In genomic region chr6:91978371-91979300, GRCm38 (mm10) we compare ENCODE assay signal across 8 mouse cellular contexts. TPM values are rescaled to one million over a fixed set of nuclear protein-coding genes. Genes with fewer than 3 reads are reported as not detected.
DNase-seq lines count a peak whose midpoint lies in the region; ATAC-seq lines count a peak whose summit lies in the region.

Gene Fgd5, plus strand, starts transcription at chr6:91978878.

- H3K36me3 ChIP-seq in forebrain, embryonic 14.5 days (ENCODE audit: control insufficient read depth, insufficient read depth, low read length), result no peaks in the 10 kb centered on the region
- H3K36me3 ChIP-seq in hindbrain, embryonic 12.5 days, result no peaks in the 10 kb centered on the region
- H3K36me3 ChIP-seq in liver, embryonic 12.5 days, result no peaks in the 10 kb centered on the region
- H3K36me3 ChIP-seq in neural tube, embryonic 13.5 days, result no peaks in the 10 kb centered on the region

- peaks cover 6% of the 10 kb centered on the region; the same call in 1 of the 2 replicates for H3K4me1 ChIP-seq in forebrain, embryonic 14.5 days (ENCODE audit: control insufficient read depth, insufficient read depth, low read length)
- peaks cover 13% of the 10 kb centered on the region for H3K4me1 ChIP-seq in hindbrain, embryonic 12.5 days
- H3K4me1 ChIP-seq in liver, embryonic 12.5 days, result 0 out of 2 replicates have a peak, but pooled peaks cover 3% of the 10 kb centered on the region
- H3K4me1 ChIP-seq in neural tube, embryonic 13.5 days (replicated peaks), result peaks cover 37% of the 10 kb centered on the region

- H3K4me2 ChIP-seq in forebrain, embryonic 14.5 days (ENCODE audit: low read length), result peak within 1 kb of the TSS; percentile 72
- peak within 1 kb of the TSS; percentile 85 for H3K4me2 ChIP-seq in hindbrain, embryonic 12.5 days (replicated peaks)
- H3K4me2 ChIP-seq in liver, embryonic 12.5 days, result peak within 1 kb of the TSS; percentile 66
- peak within 1 kb of the TSS; percentile 86 for H3K4me2 ChIP-seq in neural tube, embryonic 13.5 days

- intact Hi-C loops in left cerebral cortex, postnatal 25 days (cut with DNase I), result loop anchor here (5.0 kb wide), 1 partner anchor 74 kb away; no protein-coding TSS in a partner anchor

- peak; percentile 40 for DNase-seq in urinary bladder, postnatal 14 days (ENCODE audit: low spot score)
- no peak for DNase-seq in urinary bladder, adult 2 months (ENCODE audit: low spot score)
- peak; percentile 68 for DNase-seq in forebrain, embryonic 14.5 days (ENCODE audit: low spot score)
- no peak for DNase-seq in left cerebral cortex, postnatal 25 days (ENCODE audit: low spot score in 2 of 2)

- peak; percentile 77 for ATAC-seq in forebrain, embryonic 14.5 days
- ATAC-seq in hindbrain, embryonic 12.5 days (ENCODE audit: low FRiP score), result peak; percentile 60; the same call in 1 of the 2 replicates
- peak; percentile 30; the same call in 1 of the 2 replicates for ATAC-seq in liver, embryonic 12.5 days
- peak; percentile 71 for ATAC-seq in neural tube, embryonic 13.5 days (ENCODE audit: low read depth)
- ATAC-seq in activated CD4-positive, CD25-positive, alpha-beta regulatory T cell, adult 4 months, result no peak

- H3K9me3 ChIP-seq in forebrain, embryonic 14.5 days (replicated peaks; ENCODE audit: control insufficient read depth, low read length), result no peaks in the 10 kb centered on the region
- no peaks in the 10 kb centered on the region for H3K9me3 ChIP-seq in hindbrain, embryonic 12.5 days (replicated peaks)
- no peaks in the 10 kb centered on the region for H3K9me3 ChIP-seq in liver, embryonic 12.5 days (replicated peaks)
- no peaks in the 10 kb centered on the region for H3K9me3 ChIP-seq in neural tube, embryonic 13.5 days

- WGBS in forebrain, embryonic 14.5 days, result 2% methylated on average over 57 of the region's 62 CpGs
- WGBS in hindbrain, embryonic 12.5 days, result 1% methylated on average over 33 of the region's 62 CpGs
- WGBS in liver, embryonic 12.5 days (ENCODE audit: insufficient replicate concordance), result 1% methylated on average over 48 of the region's 62 CpGs
- 1% methylated on average over 48 of the region's 62 CpGs for WGBS in neural tube, embryonic 13.5 days

- peak within 1 kb of the TSS; percentile 59 for H3K9ac ChIP-seq in forebrain, embryonic 14.5 days (ENCODE audit: low read length)
- H3K9ac ChIP-seq in hindbrain, embryonic 12.5 days, result peak within 1 kb of the TSS; percentile 64
- peak within 1 kb of the TSS; percentile 56 for H3K9ac ChIP-seq in liver, embryonic 12.5 days
- H3K9ac ChIP-seq in neural tube, embryonic 13.5 days, result peak within 1 kb of the TSS; percentile 79

- H3K27me3 ChIP-seq in forebrain, embryonic 14.5 days (replicated peaks; ENCODE audit: control insufficient read depth, insufficient read depth, low read length), result peaks cover 10% of the 10 kb centered on the region; the same call in 1 of the 2 replicates
- peaks cover 34% of the 10 kb centered on the region for H3K27me3 ChIP-seq in hindbrain, embryonic 12.5 days
- H3K27me3 ChIP-seq in liver, embryonic 12.5 days (replicated peaks), result peaks cover 58% of the 10 kb centered on the region
- peaks cover 26% of the 10 kb centered on the region for H3K27me3 ChIP-seq in neural tube, embryonic 13.5 days

- H3K27ac ChIP-seq in forebrain, embryonic 14.5 days (ENCODE audit: low read depth, low read length), result no peak within 1 kb of the TSS
- H3K27ac ChIP-seq in hindbrain, embryonic 12.5 days, result no peak within 1 kb of the TSS
- no peak within 1 kb of the TSS for H3K27ac ChIP-seq in liver, embryonic 12.5 days
- peak within 1 kb of the TSS; percentile 46 for H3K27ac ChIP-seq in neural tube, embryonic 13.5 days (replicated peaks)

- H3K4me3 ChIP-seq in forebrain, embryonic 14.5 days (ENCODE audit: low read depth, low read length), result peak within 1 kb of the TSS; percentile 40
- H3K4me3 ChIP-seq in hindbrain, embryonic 12.5 days, result peak within 1 kb of the TSS; percentile 52
- H3K4me3 ChIP-seq in liver, embryonic 12.5 days, result peak within 1 kb of the TSS; percentile 56
- H3K4me3 ChIP-seq in neural tube, embryonic 13.5 days, result peak within 1 kb of the TSS; percentile 58

RNA-seq across cellular contexts. Expression of gene Fgd5, which starts in this region (rescaled TPM):
- 8.3 and 13.0 TPM in 2 replicates for polyA plus RNA-seq in urinary bladder, adult 2 months (2012; rRNA removed)
- polyA plus RNA-seq in forebrain, embryonic 14.5 days (2014; fragmentation: Nextera tagmentation; extraction: Ambion mirVana), result 5.6 and 6.3 TPM in 2 replicates
- 13.3 and 13.7 TPM in 2 replicates for polyA plus RNA-seq in hindbrain, embryonic 12.5 days (2016; fragmentation: Nextera tagmentation; extraction: Ambion mirVana)
- polyA plus RNA-seq in liver, embryonic 12.5 days (2016; fragmentation: Nextera tagmentation; extraction: Ambion mirVana), result 5.9 and 6.0 TPM in 2 replicates
- 21.7 and 24.2 TPM in 2 replicates for polyA plus RNA-seq in neural tube, embryonic 13.5 days (2015; fragmentation: Nextera tagmentation; extraction: Ambion mirVana)
- total RNA-seq in left cerebral cortex, postnatal 25 days (2021), result 1 to 10 TPM; 5.2 TPM
- under 1 TPM in 1 of 2 experiments, not detected in 1; 0.42 TPM for polyA plus RNA-seq in activated CD4-positive, CD25-positive, alpha-beta regulatory T cell, adult 4 months (2017; shearing (Covaris generic))

Comparison
In these comparisons a context has a peak if more than half of its experiments do, and no peak if none do; other contexts are left out.
1. DNase-seq: peak in urinary bladder, postnatal 14 days (single experiment) and forebrain, embryonic 14.5 days (single experiment); none in urinary bladder, adult 2 months (single experiment) and left cerebral cortex, postnatal 25 days (0 of 2).
2. Peak in every context shown above with its lines, with median percentiles within 50 percentile points of each other: H3K4me2 ChIP-seq, H3K4me3 ChIP-seq and H3K9ac ChIP-seq.